Mouse (Mus musculus) hindbrain, embryonic 15.5 days (tissue): ENCODE results near the gene Oasl2. TPM values are rescaled to one million over a fixed set of nuclear protein-coding genes. Genes with fewer than 3 reads are reported as not detected.
A peak's percentile ranks its signal among the peaks of the same experiment; 100 is the strongest.
"Not testable (repeated sequence)": the region's sequence is repeated elsewhere in the genome, so short reads cannot be mapped to it uniquely, and the experiment has no call there.

Source experiments
- ATAC-seq: fragments of 200-750 bp; cut with Nextera tagmentation; 2 replicates; pipeline ENCODE4 v1.8.0; 2017; ENCODE audit warnings: low read depth, moderate number of reproducible peaks, moderate TSS enrichment; ENCODE audit not compliant: low FRiP score
- H3K27ac ChIP-seq: fragments of 300-500 bp; sonication (generic); replicated peaks from 2 replicates; pipeline ENCODE4 v1.5.1; 2015; ENCODE audit warnings: mild to moderate bottlenecking, inconsistent platforms
- H3K27me3 ChIP-seq: fragments of 300-500 bp; sonication (generic); 2 replicates; pipeline ENCODE4 v1.6.1; 2015; ENCODE audit warnings: control low read depth, inconsistent platforms
- H3K36me3 ChIP-seq: fragments of 300-500 bp; sonication (generic); 2 replicates; pipeline ENCODE4 v1.6.1; 2015; ENCODE audit warnings: control low read depth, inconsistent platforms
- H3K4me1 ChIP-seq: fragments of 300-500 bp; sonication (generic); replicated peaks from 2 replicates; pipeline ENCODE4 v1.6.1; 2015; ENCODE audit warnings: control low read depth, inconsistent platforms
- H3K4me2 ChIP-seq: fragments of 300-500 bp; sonication (generic); 2 replicates; pipeline ENCODE4 v1.6.1; 2015; ENCODE audit warnings: moderate library complexity, mild to moderate bottlenecking, inconsistent platforms
- H3K4me3 ChIP-seq: fragments of 300-500 bp; sonication (generic); 2 replicates; pipeline ENCODE4 v1.5.1; 2015; ENCODE audit warnings: mild to moderate bottlenecking, inconsistent platforms
- H3K9ac ChIP-seq: fragments of 300-500 bp; sonication (generic); 2 replicates; pipeline ENCODE4 v1.6.1; 2015; ENCODE audit warnings: inconsistent platforms
- H3K9me3 ChIP-seq: fragments of 300-500 bp; sonication (generic); 2 replicates; pipeline ENCODE4 v1.6.1; 2016; ENCODE audit warnings: control low read depth, inconsistent platforms
- WGBS: fragments of 180-500 bp; shearing (Covaris S2); methylation state at CpG from one replicate; pipeline ENCODE4 v1.1.7; 2015; 5-methylcytosine and 5-hydroxymethylcytosine counted together
- polyA plus RNA-seq: library from polyadenylated mRNA; unstranded; fragments of >200 nt; fragmentation: Nextera tagmentation; extraction: Ambion mirVana; gene quantifications from 2 replicates; pipeline ENCODE4 v1.2.1, GENCODE M21; 2015

Oasl2 gene
- polyA plus RNA-seq, 1 experiment from 2014 or later, result 5.0 TPM

GRCm38 (mm10) chr5:114882319-114882718 is 14.4 kb upstream of the Oasl2 start:
- not testable (repeated sequence) for H3K4me3 ChIP-seq, H3K4me2 ChIP-seq, H3K9me3 ChIP-seq, H3K27me3 ChIP-seq, H3K27ac ChIP-seq, H3K9ac ChIP-seq, ATAC-seq, H3K4me1 ChIP-seq, H3K36me3 ChIP-seq
- 87% methylated on average over 6 of the region's 7 CpGs for WGBS

- H3K27ac ChIP-seq, result no peak overlapping the region
- H3K36me3 ChIP-seq, result no peaks in the 10 kb centered on the region
- no peak overlapping the region for H3K9ac ChIP-seq
- H3K4me2 ChIP-seq, result no peak overlapping the region
- no peaks in the 10 kb centered on the region for H3K9me3 ChIP-seq
- no peak for ATAC-seq
- no peaks in the 10 kb centered on the region for H3K27me3 ChIP-seq
- H3K4me3 ChIP-seq, result no peak overlapping the region
- 98% methylated on average over 11 of the region's 11 CpGs for WGBS
- peaks cover 4% of the 10 kb centered on the region; the same call in 1 of the 2 replicates for H3K4me1 ChIP-seq
Observed at GRCm38 (mm10) chr5:114883022-114883421, 13.7 kb upstream of the Oasl2 start.

DNA sequence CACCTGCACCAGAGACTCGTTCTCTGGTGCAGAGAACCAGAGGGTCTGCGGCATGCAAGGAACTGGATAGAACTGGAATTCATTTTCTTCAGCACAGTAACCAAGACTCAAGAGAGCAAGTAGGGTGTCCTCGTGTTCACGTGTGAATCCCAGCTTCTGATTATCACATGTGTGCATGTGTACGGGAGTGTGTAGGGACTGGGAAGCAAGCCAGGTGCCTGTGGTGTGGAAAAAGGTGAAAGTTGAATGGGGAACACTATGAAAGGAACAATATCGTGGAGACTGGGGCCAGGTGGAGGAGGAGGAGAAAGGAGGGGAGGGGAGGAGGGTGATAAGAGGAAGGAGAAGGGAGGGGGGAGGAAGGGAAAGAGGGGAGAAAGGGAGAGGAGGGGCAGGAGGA is 9.9 kb upstream of the Oasl2 start:
- WGBS, result 80% methylated on average over 6 of the region's 6 CpGs
- Histone ChIP-seq H3K36me3 (no peaks in the 10 kb centered on the region), H3K27me3 (no peaks in the 10 kb centered on the region), H3K4me3 (no peak overlapping the region), H3K9me3 (no peaks in the 10 kb centered on the region), H3K4me2 (no peak overlapping the region), H3K27ac (no peak overlapping the region), H3K9ac (no peak overlapping the region), H3K4me1 (no peaks in the 10 kb centered on the region)
- ATAC-seq, result no peak

DNA sequence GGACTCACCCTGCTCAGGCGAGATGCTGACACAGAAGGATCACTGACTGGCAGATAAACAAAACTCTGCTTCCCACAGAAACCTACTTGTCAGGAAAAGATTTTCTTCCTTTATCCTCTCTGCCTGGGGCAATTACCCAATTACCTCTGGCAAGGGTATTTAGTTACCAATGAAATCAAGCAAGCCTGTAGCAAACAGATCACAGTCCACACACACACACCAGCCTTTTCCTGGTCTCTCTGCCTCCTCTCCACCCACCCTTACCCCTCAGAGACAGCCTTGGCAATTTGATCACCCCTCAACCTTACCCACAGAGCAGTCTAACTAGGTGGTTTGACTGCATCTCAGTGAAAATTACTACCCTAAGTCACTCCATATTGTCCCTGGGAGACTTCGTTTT is 7.7 kb upstream of the Oasl2 start:
- Histone ChIP-seq H3K4me3 (no peak overlapping the region), H3K9me3 (no peaks in the 10 kb centered on the region), H3K9ac (no peak overlapping the region), H3K4me2 (no peak overlapping the region), H3K4me1 (no peaks in the 10 kb centered on the region), H3K27ac (no peak overlapping the region), H3K27me3 (no peaks in the 10 kb centered on the region), H3K36me3 (no peaks in the 10 kb centered on the region)
- 86% methylated on average over 2 of the region's 2 CpGs for WGBS
- no peak for ATAC-seq

DNA sequence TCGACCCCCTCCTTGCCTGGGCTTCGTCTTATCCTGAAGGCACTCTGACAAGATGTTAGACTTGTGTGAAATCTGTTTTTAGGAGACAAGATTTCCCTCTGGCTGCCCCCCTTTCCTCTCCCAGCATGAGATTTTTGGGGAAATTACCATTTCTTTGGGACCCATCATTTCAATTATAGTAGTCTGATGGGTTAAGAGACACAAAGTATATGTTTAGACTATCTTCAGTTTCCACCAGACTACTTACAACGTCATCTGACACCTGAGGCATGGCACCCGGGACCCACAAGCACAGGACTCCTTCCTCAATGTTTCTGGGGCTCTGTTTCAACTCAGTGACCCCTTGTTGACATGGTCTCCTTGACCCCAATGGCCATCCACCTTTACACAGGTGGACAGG is 1.2 kb upstream of the Oasl2 start:
- H3K9ac ChIP-seq, result no peak overlapping the region
- no peaks in the 10 kb centered on the region for H3K27me3 ChIP-seq
- H3K4me1 ChIP-seq, result no peaks in the 10 kb centered on the region
- H3K4me3 ChIP-seq, result no peak overlapping the region
- ATAC-seq, result no peak
- no peaks in the 10 kb centered on the region for H3K36me3 ChIP-seq
- no peak overlapping the region for H3K4me2 ChIP-seq
- H3K27ac ChIP-seq, result no peak overlapping the region
- 96% methylated on average over 4 of the region's 4 CpGs for WGBS
- H3K9me3 ChIP-seq, result no peaks in the 10 kb centered on the region

DNA sequence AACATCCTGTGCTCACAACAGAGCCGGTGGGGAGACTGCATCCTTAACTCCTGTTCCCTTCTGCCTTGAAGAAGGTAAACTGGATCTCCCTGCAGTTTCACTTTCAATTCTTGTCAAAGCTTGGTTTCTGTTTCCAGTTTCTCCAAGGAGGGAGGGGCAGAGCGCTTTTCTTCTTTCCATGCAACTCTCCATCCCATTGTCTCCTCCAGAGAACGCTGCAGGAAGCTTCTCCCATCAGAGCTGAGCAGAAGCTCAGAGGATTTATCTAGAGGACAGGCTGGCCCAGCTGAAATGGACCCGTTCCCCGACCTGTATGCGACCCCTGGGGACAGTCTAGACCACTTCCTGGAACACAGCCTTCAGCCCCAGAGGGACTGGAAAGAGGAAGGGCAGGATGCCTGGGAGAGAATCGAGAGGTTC is 648 bp downstream of the Oasl2 start:
- H3K27ac ChIP-seq, result no peak overlapping the region
- H3K9me3 ChIP-seq, result no peaks in the 10 kb centered on the region
- H3K36me3 ChIP-seq, result no peaks in the 10 kb centered on the region
- peak overlapping the region; percentile 20; the same call in 1 of the 2 replicates for H3K4me2 ChIP-seq
- H3K4me3 ChIP-seq, result no peak overlapping the region
- H3K4me1 ChIP-seq, result no peaks in the 10 kb centered on the region
- H3K9ac ChIP-seq, result no peak overlapping the region
- 11% methylated on average over 7 of the region's 7 CpGs for WGBS
- ATAC-seq, result no peak
- H3K27me3 ChIP-seq, result no peaks in the 10 kb centered on the region

GRCm38 (mm10) chr5:114898857-114899256 is 2.1 kb downstream of the Oasl2 start:
- no peak overlapping the region for H3K9ac ChIP-seq
- no peak for ATAC-seq
- H3K27ac ChIP-seq, result no peak overlapping the region
- no peaks in the 10 kb centered on the region for H3K36me3 ChIP-seq
- WGBS, result 86% methylated on average over 7 of the region's 7 CpGs
- no peak overlapping the region for H3K4me2 ChIP-seq
- no peaks in the 10 kb centered on the region for H3K4me1 ChIP-seq
- no peaks in the 10 kb centered on the region for H3K27me3 ChIP-seq
- no peak overlapping the region for H3K4me3 ChIP-seq
- no peaks in the 10 kb centered on the region for H3K9me3 ChIP-seq

GRCm38 (mm10) chr5:114902413-114902812 is 5.7 kb downstream of the Oasl2 start:
- Histone ChIP-seq H3K4me1 (no peaks in the 10 kb centered on the region), H3K27ac (no peak overlapping the region), H3K9me3 (no peaks in the 10 kb centered on the region), H3K9ac (no peak overlapping the region), H3K27me3 (no peaks in the 10 kb centered on the region), H3K4me3 (no peak overlapping the region), H3K4me2 (no peak overlapping the region), H3K36me3 (no peaks in the 10 kb centered on the region)
- no peak for ATAC-seq
- 28% methylated on average over 1 of the region's 1 CpGs for WGBS

- Histone ChIP-seq H3K27me3 (no peaks in the 10 kb centered on the region), H3K4me2 (no peak overlapping the region), H3K4me3 (no peak overlapping the region), H3K27ac (no peak overlapping the region), H3K36me3 (no peaks in the 10 kb centered on the region), H3K9me3 (no peaks in the 10 kb centered on the region), H3K4me1 (no peaks in the 10 kb centered on the region), H3K9ac (no peak overlapping the region)
- WGBS, result 47% methylated on average over 13 of the region's 13 CpGs
- no peak for ATAC-seq
Observed at GRCm38 (mm10) chr5:114908598-114909305, 12.0 kb downstream of the Oasl2 start.

DNA sequence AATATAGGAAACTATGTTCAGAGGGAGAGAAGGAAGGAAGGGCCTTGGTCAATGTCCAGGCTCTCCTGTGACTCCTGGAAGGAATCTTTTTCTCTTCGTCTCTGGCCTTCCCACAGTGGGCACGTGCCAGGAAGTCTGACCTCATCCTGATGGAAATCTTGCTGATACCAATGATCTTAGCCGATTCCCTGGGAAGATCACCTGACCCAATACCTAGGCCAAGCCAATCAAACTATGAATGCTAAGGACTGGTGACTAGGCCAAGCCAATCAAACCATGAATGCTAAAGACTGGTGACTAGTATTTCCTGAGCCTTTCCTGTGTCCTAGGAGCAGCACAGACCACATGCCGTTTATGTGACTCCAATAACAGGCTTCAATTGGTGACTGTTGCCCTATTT is 16.9 kb downstream of the Oasl2 start:
- H3K36me3 ChIP-seq, result no peaks in the 10 kb centered on the region
- H3K4me1 ChIP-seq, result no peaks in the 10 kb centered on the region
- no peak overlapping the region for H3K4me3 ChIP-seq
- no peaks in the 10 kb centered on the region for H3K9me3 ChIP-seq
- no peak overlapping the region for H3K27ac ChIP-seq
- WGBS, result 78% methylated on average over 4 of the region's 4 CpGs
- H3K9ac ChIP-seq, result no peak overlapping the region
- ATAC-seq, result no peak
- H3K27me3 ChIP-seq, result no peaks in the 10 kb centered on the region
- no peak overlapping the region for H3K4me2 ChIP-seq

- H3K27ac ChIP-seq, result no peak overlapping the region
- H3K36me3 ChIP-seq, result no peaks in the 10 kb centered on the region
- no peak overlapping the region for H3K4me2 ChIP-seq
- no peak overlapping the region for H3K4me3 ChIP-seq
- no peak for ATAC-seq
- no peak overlapping the region for H3K9ac ChIP-seq
- no peaks in the 10 kb centered on the region for H3K9me3 ChIP-seq
- WGBS, result 85% methylated on average over 8 of the region's 8 CpGs
- H3K4me1 ChIP-seq, result no peaks in the 10 kb centered on the region
- H3K27me3 ChIP-seq, result no peaks in the 10 kb centered on the region
Observed at GRCm38 (mm10) chr5:114914855-114915254, 18.1 kb downstream of the Oasl2 start.

- ATAC-seq, result no peak
- Histone ChIP-seq H3K9ac (no peak overlapping the region), H3K9me3 (no peaks in the 10 kb centered on the region), H3K36me3 (no peaks in the 10 kb centered on the region), H3K4me3 (no peak overlapping the region), H3K4me1 (no peaks in the 10 kb centered on the region), H3K27me3 (no peaks in the 10 kb centered on the region), H3K4me2 (no peak overlapping the region), H3K27ac (no peak overlapping the region)
- WGBS, result 76% methylated on average over 5 of the region's 5 CpGs
Observed at GRCm38 (mm10) chr5:114915854-114916253, 19.1 kb downstream of the Oasl2 start.

DNA sequence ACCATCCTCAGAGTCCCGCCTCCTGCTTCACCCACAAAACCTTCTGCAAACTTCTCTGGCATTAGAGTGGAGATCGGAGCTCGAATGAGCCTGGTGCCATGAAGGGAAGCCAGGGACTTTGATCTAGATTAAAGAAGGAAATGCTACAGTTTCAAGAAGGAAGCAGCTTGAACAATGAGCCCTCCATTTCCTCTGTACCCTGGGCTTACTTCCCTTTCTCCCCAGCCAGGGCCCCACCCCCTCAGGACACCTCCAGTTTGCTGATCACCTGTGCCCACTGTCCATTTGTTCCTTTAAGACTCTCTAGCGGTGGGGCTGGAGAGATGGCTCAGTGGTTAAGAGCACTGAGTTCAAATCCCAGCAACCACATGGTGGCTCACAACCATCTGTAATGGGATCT is 20.0 kb downstream of the Oasl2 start:
- H3K36me3 ChIP-seq, result no peaks in the 10 kb centered on the region
- ATAC-seq, result no peak
- no peak overlapping the region for H3K27ac ChIP-seq
- no peak overlapping the region for H3K9ac ChIP-seq
- H3K4me3 ChIP-seq, result no peak overlapping the region
- H3K27me3 ChIP-seq, result no peaks in the 10 kb centered on the region
- H3K4me1 ChIP-seq, result no peaks in the 10 kb centered on the region
- H3K4me2 ChIP-seq, result no peak overlapping the region
- 88% methylated on average over 4 of the region's 4 CpGs for WGBS
- no peaks in the 10 kb centered on the region for H3K9me3 ChIP-seq
